Mouse (Mus musculus) lung, postnatal 0 days (tissue): ENCODE measurements around the gene Sec14l5. TPM values are rescaled to one million over a fixed set of nuclear protein-coding genes. Genes with fewer than 3 reads are reported as not detected.

Source experiments
- ATAC-seq: fragments of 200-750 bp; cut with Nextera tagmentation; 2 replicates; pipeline ENCODE4 v1.8.0; 2017; ENCODE audit warnings: moderate library complexity
- DNase-seq: peaks from one replicate; pipeline ENCODE4 v3.0.0-alpha.2; 2016; ENCODE audit warnings: low spot score
- H3K27ac ChIP-seq: fragments of 300-500 bp; sonication (generic); 2 replicates; pipeline ENCODE4 v1.5.1; 2014; ENCODE audit warnings: antibody characterized with exemption, mild to moderate bottlenecking, low read length, mixed read lengths
- H3K27me3 ChIP-seq: fragments of 300-500 bp; sonication (generic); replicated peaks from 2 replicates; pipeline ENCODE4 v1.6.1; 2014; ENCODE audit warnings: low read length, mixed read lengths; ENCODE audit not compliant: insufficient read depth
- H3K36me3 ChIP-seq: fragments of 300-500 bp; sonication (generic); 2 replicates; pipeline ENCODE4 v1.6.1; 2014; ENCODE audit warnings: low read length, mixed read lengths; ENCODE audit not compliant: insufficient read depth
- H3K4me1 ChIP-seq: fragments of 300-500 bp; sonication (generic); 2 replicates; pipeline ENCODE4 v1.6.1; 2014; ENCODE audit warnings: antibody characterized with exemption, low read depth, low read length, mixed read lengths; ENCODE audit not compliant: insufficient read depth
- H3K4me2 ChIP-seq: fragments of 300-500 bp; sonication (generic); replicated peaks from 2 replicates; pipeline ENCODE4 v1.6.1; 2014; ENCODE audit warnings: low read depth, mild to moderate bottlenecking, low read length, moderate library complexity, mixed read lengths
- H3K4me3 ChIP-seq: fragments of 300-500 bp; sonication (generic); 2 replicates; pipeline ENCODE4 v1.5.1; 2014; ENCODE audit warnings: low read depth, low read length
- H3K9ac ChIP-seq: fragments of 300-500 bp; sonication (generic); replicated peaks from 2 replicates; pipeline ENCODE4 v1.6.1; 2014; ENCODE audit warnings: low read depth, mild to moderate bottlenecking
- H3K9me3 ChIP-seq: fragments of 300-500 bp; sonication (generic); 2 replicates; pipeline ENCODE4 v1.6.1; 2016; ENCODE audit warnings: low read length, mixed read lengths
- CTCF ChIP-seq: IDR thresholded peaks from 2 replicates; pipeline ENCODE4 v1.5.1; 2016; ENCODE audit warnings: antibody characterized with exemption, mild to moderate bottlenecking
- EP300 ChIP-seq: IDR thresholded peaks from 2 replicates; pipeline ENCODE4 v1.6.1; 2016; ENCODE audit warnings: antibody characterized with exemption, mild to moderate bottlenecking, control low read depth
- WGBS: fragments of 180-500 bp; shearing (Covaris S2); extraction: QIAGEN DNeasy Blood & Tissue Kit; methylation state at CpG from one replicate; pipeline ENCODE4 v1.1.7; 2014; 5-methylcytosine and 5-hydroxymethylcytosine counted together
- polyA plus RNA-seq: library from polyadenylated mRNA; unstranded; fragments of >200 nt; fragmentation: Nextera tagmentation; extraction: Ambion mirVana; gene quantifications from 2 replicates; pipeline ENCODE4 v1.2.1, GENCODE M21; 2015

Gene Sec14l5
- polyA plus RNA-seq, 1 experiment from 2014 or later, result 0.20 TPM

DNA sequence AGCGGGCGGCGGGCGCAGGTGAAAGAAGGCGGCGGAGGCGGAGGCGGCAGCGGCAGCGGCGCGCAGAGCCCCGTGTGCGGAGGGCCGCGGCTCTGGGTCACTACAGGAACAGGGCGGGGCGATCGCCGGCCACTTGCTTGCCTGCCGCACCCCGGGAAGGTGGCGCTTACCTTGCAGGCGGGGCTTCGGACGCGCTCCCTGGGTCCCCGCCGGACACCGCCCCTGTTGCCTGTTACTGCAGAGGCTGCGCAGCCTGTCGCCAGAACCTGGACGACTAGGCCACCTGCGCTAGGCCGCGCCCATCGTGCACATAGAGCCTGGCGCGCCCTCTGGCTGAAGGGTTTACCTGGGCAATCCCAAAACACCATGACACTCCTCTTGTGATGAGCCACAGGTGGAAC lies 14.5 kb upstream of the Sec14l5 start, which contains the start of gene Ppl:
TSS of gene Ppl (minus strand) at position 21 of the 401 bp plus-strand sequence.
- H3K9me3 ChIP-seq, result no peaks in the 10 kb centered on the region
- 0 out of 2 replicates have a peak, but pooled peaks cover 5% of the 10 kb centered on the region for H3K27me3 ChIP-seq
- ATAC-seq (peak; percentile 60), DNase-seq (peak; percentile 93)
- peak within 1 kb of the TSS; percentile 67 for H3K4me2 ChIP-seq
- TF ChIP-seq CTCF, result peak; percentile 60
- TF ChIP-seq EP300, result no peak
- peak within 1 kb of the TSS; percentile 58 for H3K4me3 ChIP-seq
- H3K9ac ChIP-seq, result peak within 1 kb of the TSS; percentile 60
- peak within 1 kb of the TSS; percentile 85 for H3K27ac ChIP-seq
- WGBS, result 2% methylated on average over 17 of the region's 39 CpGs
- peaks cover 15% of the 10 kb centered on the region; the same call in 1 of the 2 replicates for H3K4me1 ChIP-seq
- H3K36me3 ChIP-seq, result no peaks in the 10 kb centered on the region

DNA sequence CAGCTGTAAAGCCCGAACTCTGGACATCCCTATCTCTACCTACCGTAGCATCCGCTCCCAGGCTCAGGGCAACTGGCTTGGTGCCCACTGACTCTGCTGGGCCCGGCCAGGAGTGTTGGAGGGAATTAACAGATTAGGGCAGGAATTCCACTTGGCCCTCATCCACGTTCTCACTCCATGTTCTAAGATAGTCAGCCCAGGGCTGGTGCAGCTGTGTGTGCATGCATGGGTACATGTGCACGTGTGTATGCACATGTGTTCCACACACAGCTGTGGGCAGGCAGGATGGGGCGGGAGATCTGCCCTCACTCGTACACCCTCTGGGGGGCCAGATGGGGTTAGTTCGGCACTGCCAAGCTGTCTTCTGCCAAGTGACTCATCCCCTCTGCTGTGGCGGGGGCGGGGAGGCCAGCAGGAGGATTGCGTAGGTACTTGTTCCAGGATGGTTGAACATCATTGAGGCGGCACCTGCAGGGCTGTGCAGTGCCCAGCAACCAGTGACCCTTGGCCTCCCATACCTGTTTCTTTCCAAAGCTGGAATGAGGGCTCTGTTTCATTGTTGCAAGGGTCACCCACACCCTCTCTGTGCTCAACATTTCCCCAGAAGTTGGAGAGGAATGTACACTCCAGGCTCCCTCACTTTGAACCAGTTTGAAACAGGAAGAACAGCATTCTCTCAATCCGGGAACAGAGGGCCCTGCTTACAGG lies 12.1 kb upstream of the Sec14l5 start:
- H3K9ac ChIP-seq, result no peak overlapping the region
- H3K4me2 ChIP-seq, result no peak overlapping the region
- H3K9me3 ChIP-seq, result no peaks in the 10 kb centered on the region
- peak overlapping the region; percentile 90 for H3K27ac ChIP-seq
- 0 out of 2 replicates have a peak, but pooled peaks cover 5% of the 10 kb centered on the region for H3K27me3 ChIP-seq
- no peak overlapping the region for H3K4me3 ChIP-seq
- 42% methylated on average over 14 of the region's 14 CpGs for WGBS
- ATAC-seq (peak; percentile 21), DNase-seq (peak; percentile 84)
- TF ChIP-seq CTCF (peak; percentile 27), EP300 (peak; percentile 72)
- no peaks in the 10 kb centered on the region for H3K36me3 ChIP-seq
- peaks cover 12% of the 10 kb centered on the region; the same call in 1 of the 2 replicates for H3K4me1 ChIP-seq

DNA sequence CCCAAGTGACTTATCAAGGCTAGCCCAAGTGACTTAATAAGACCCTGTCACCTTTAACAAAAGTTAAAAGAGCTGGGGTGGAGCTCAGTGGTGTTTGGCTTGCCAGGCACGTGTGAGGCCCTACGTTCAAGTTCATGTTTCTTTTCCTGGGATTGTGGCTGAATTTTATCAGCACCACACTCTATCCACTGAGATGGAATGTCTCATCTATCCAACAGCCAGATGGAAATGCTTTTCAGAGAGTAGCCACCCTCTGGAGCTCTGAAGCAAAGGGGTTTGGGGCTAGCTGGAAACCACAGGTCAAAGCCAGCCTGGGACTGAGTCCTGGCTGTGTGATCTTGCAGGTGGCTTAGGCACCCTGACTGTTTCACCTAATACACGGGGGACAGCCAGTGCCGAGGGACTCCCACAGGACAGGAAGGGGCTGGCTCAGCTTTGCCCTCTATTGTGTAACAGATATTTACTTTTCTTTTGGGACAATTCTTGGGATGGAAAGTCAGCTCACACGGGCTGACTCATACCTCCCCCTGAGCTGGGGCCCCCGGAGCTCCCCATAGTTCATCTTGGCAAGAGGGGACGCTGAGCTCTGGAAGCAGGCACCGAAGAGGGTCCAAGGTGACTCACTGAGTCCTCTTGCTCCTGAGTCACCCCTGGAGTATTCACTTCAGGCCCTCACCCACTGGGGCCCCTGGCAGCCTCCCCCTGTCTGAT lies 11.2 kb upstream of the Sec14l5 start:
- Histone ChIP-seq H3K4me1 (0 out of 2 replicates have a peak, but pooled peaks cover 12% of the 10 kb centered on the region), H3K9me3 (no peaks in the 10 kb centered on the region), H3K4me2 (no peak overlapping the region), H3K27me3 (0 out of 2 replicates have a peak, but pooled peaks cover 5% of the 10 kb centered on the region), H3K36me3 (no peaks in the 10 kb centered on the region), H3K27ac (peak overlapping the region; percentile 90), H3K4me3 (no peak overlapping the region), H3K9ac (no peak overlapping the region)
- DNase-seq, result peak; percentile 87
- TF ChIP-seq CTCF (no peak), EP300 (peak; percentile 78)
- peak; percentile 49 for ATAC-seq
- 21% methylated on average over 8 of the region's 8 CpGs for WGBS

DNA sequence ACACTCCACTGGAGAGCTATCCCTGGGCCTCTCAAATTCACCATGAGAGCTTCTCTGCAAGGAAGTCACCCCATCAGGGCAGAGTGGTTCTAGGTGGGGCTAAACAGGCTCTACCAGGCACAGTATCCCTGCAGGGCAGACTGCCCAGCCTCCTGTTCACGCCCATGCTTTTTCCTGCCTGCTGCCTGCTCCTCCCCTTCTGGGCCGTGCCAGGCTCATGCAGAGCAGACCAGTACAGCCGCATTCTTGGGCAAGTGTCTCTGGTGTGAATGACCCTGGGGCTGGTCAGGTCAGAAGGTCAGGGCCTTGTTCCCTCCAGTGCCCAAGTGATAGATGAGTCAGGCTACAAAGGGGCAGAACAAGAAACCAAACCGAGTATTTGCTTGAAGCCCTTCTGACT lies 10.4 kb upstream of the Sec14l5 start:
- no peak overlapping the region for H3K4me3 ChIP-seq
- H3K36me3 ChIP-seq, result no peaks in the 10 kb centered on the region
- no peak overlapping the region for H3K9ac ChIP-seq
- 0 out of 2 replicates have a peak, but pooled peaks cover 3% of the 10 kb centered on the region for H3K27me3 ChIP-seq
- peak overlapping the region; percentile 90 for H3K27ac ChIP-seq
- no peak for TF ChIP-seq CTCF
- TF ChIP-seq EP300, result peak; percentile 27
- no peak overlapping the region for H3K4me2 ChIP-seq
- ATAC-seq (peak; percentile 80), DNase-seq (peak; percentile 94)
- H3K4me1 ChIP-seq, result 0 out of 2 replicates have a peak, but pooled peaks cover 12% of the 10 kb centered on the region
- WGBS, result 11% methylated on average over 4 of the region's 4 CpGs
- H3K9me3 ChIP-seq, result no peaks in the 10 kb centered on the region

DNA sequence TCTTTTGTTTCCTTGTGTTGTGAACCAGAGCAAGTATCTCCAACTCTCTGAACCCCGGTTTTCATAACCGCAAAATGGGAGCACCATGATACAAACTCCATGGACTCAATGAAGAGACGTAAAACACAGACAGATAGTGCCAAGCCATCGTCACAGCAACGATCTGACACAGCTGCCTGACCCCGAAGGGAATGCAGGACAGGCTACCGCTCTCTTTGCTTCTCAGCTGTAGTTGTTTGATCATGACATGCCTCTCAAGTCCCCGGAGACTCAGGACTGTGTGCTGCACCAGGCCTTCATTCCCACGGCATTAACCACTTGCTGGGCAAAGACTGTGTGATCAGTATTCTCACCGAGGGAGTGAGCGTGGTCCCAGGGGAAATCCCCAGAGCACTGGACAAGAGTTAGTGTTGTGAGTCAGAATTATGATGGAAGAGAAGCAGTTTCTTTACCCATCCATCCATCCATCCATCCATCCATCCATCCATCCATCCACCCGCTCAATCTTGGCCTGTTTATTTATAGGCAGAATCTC lies 9.8 kb upstream of the Sec14l5 start:
- Histone ChIP-seq H3K4me3 (no peak overlapping the region), H3K36me3 (no peaks in the 10 kb centered on the region), H3K4me1 (0 out of 2 replicates have a peak, but pooled peaks cover 12% of the 10 kb centered on the region), H3K27me3 (0 out of 2 replicates have a peak, but pooled peaks cover 3% of the 10 kb centered on the region), H3K9me3 (no peaks in the 10 kb centered on the region), H3K27ac (peak overlapping the region; percentile 90), H3K4me2 (no peak overlapping the region), H3K9ac (no peak overlapping the region)
- DNase-seq (no peak), ATAC-seq (no peak)
- WGBS, result 45% methylated on average over 12 of the region's 12 CpGs
- no peak for TF ChIP-seq EP300
- no peak for TF ChIP-seq CTCF

DNA sequence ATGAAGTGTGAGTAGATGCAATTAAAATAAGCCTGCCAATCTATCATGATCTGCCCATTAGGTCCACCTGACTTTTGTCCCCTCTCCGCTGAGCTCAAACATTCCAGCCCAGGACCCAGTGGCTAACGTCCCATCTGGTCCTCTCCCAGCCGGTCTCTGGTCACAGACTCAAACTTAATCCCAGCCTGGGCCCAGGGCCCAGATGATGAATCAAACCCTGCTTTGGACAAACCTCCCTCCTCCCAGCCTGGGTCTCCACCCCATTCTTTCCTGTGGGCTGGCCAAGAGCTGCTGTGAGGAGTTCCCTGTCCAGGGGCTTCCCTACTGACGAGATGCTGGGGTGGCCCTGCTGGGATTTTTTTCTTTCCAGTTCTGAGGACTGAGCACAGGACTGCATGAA lies 7.2 kb upstream of the Sec14l5 start:
- Histone ChIP-seq H3K9me3 (no peaks in the 10 kb centered on the region), H3K36me3 (no peaks in the 10 kb centered on the region), H3K4me1 (0 out of 2 replicates have a peak, but pooled peaks cover 12% of the 10 kb centered on the region), H3K27me3 (no peaks in the 10 kb centered on the region), H3K4me3 (no peak overlapping the region), H3K4me2 (no peak overlapping the region), H3K27ac (no peak overlapping the region), H3K9ac (no peak overlapping the region)
- no peak for ATAC-seq
- peak; percentile 49 for DNase-seq
- 57% methylated on average over 4 of the region's 4 CpGs for WGBS
- TF ChIP-seq EP300 (no peak), CTCF (no peak)
